Mouse (Mus musculus): ENCODE data around the gene Cryba4. TPM values are rescaled to one million over a fixed set of nuclear protein-coding genes. Genes with fewer than 3 reads are reported as not detected.

The Cryba4 gene
- 2.5 TPM in 1 of 2 replicates, not detected in the other for total RNA-seq (2014; rRNA removed)
- 2.4 and 2.6 TPM in 2 replicates for polyA plus RNA-seq (2015; fragmentation: Nextera tagmentation; extraction: Ambion mirVana)

GRCm38 (mm10) chr5:112252400-112252799 is at the start of gene Cryba4:
Gene Cryba4, minus strand, starts transcription at chr5:112252518.
- H3K36me3 ChIP-seq (ENCODE audit: insufficient read depth) = no peaks in the 10 kb centered on the region
- no peak within 1 kb of the TSS for H3K4me3 ChIP-seq (ENCODE audit: low read depth, low read length)
- H3K4me1 ChIP-seq (ENCODE audit: insufficient read depth) = peaks cover 3% of the 10 kb centered on the region; the same call in 1 of the 2 replicates
- H3K4me2 ChIP-seq (ENCODE audit: low read depth) = no peak within 1 kb of the TSS
- H3K27ac ChIP-seq (ENCODE audit: low read depth, low read length) = no peak within 1 kb of the TSS
- no peak for ATAC-seq
- H3K9ac ChIP-seq = no peak within 1 kb of the TSS
- 71% methylated on average over 2 of the region's 2 CpGs for WGBS
- TF ChIP-seq CTCF (IDR thresholded peaks at IDR 0.05; ENCODE audit: low read depth) = no peak
- H3K9me3 ChIP-seq (ENCODE audit: low read length) = no peaks in the 10 kb centered on the region
- DNase-seq = no peak
- no peaks in the 10 kb centered on the region for H3K27me3 ChIP-seq (ENCODE audit: insufficient read depth, low read length)

- H3K27ac ChIP-seq (ENCODE audit: low read depth, low read length) = no peak overlapping the region
- no peak for DNase-seq
- H3K4me2 ChIP-seq (ENCODE audit: low read depth) = no peak overlapping the region
- no peaks in the 10 kb centered on the region for H3K9me3 ChIP-seq (ENCODE audit: low read length)
- H3K9ac ChIP-seq = no peak overlapping the region
- no peak for ATAC-seq
- H3K27me3 ChIP-seq (ENCODE audit: insufficient read depth, low read length) = no peaks in the 10 kb centered on the region
- H3K4me1 ChIP-seq (ENCODE audit: insufficient read depth) = no peaks in the 10 kb centered on the region
- TF ChIP-seq CTCF (IDR thresholded peaks at IDR 0.05; ENCODE audit: low read depth) = no peak
- WGBS = 81% methylated on average over 4 of the region's 4 CpGs
- no peak overlapping the region for H3K4me3 ChIP-seq (ENCODE audit: low read depth, low read length)
- H3K36me3 ChIP-seq (ENCODE audit: insufficient read depth) = no peaks in the 10 kb centered on the region
Observed at GRCm38 (mm10) chr5:112301694-112302093, 49.4 kb upstream of the Cryba4 start.

DNA sequence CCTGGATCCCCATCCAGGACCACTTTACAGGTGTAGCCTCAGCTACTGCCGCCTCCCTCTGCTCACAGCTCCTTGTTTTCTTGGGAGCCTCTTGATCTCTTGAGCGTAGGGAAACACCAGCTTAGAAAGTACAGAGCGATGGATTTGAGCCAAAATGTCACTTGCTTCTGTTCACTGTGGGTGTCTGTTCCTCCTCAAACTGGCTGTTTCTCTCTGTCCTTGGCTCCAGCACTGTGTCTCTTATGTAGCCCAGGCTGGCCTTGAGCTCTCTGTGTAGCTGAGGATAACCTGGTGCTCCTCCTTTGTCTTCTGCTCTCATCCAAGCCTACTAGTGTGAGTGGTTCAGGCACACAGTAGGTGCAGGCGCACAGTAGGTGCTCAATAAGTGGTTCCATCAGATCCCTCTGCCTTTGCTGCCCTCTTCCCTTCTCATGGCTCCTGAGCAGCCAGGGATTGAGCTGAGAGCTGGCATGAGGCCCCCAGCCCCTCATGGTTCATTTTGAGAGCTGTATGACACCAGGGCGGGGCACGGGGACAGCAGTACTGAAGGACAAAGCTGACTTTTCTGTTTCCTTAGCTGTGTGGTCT is 48.5 kb upstream of the Cryba4 start:
- Histone ChIP-seq H3K36me3 (ENCODE audit: insufficient read depth) (no peaks in the 10 kb centered on the region), H3K9me3 (ENCODE audit: low read length) (no peaks in the 10 kb centered on the region), H3K4me2 (ENCODE audit: low read depth) (no peak overlapping the region), H3K9ac (no peak overlapping the region), H3K4me3 (ENCODE audit: low read depth, low read length) (no peak overlapping the region), H3K27me3 (ENCODE audit: insufficient read depth, low read length) (no peaks in the 10 kb centered on the region), H3K27ac (ENCODE audit: low read depth, low read length) (no peak overlapping the region), H3K4me1 (ENCODE audit: insufficient read depth) (no peaks in the 10 kb centered on the region)
- TF ChIP-seq CTCF (IDR thresholded peaks at IDR 0.05; ENCODE audit: low read depth) = no peak
- ATAC-seq (no peak), DNase-seq (no peak)
- WGBS = 86% methylated on average over 6 of the region's 6 CpGs

- DNase-seq (no peak), ATAC-seq (no peak)
- Histone ChIP-seq H3K4me3 (ENCODE audit: low read depth, low read length) (no peak overlapping the region), H3K27me3 (ENCODE audit: insufficient read depth, low read length) (no peaks in the 10 kb centered on the region), H3K27ac (ENCODE audit: low read depth, low read length) (no peak overlapping the region), H3K4me2 (ENCODE audit: low read depth) (no peak overlapping the region), H3K9me3 (ENCODE audit: low read length) (no peaks in the 10 kb centered on the region), H3K4me1 (ENCODE audit: insufficient read depth) (no peaks in the 10 kb centered on the region), H3K9ac (no peak overlapping the region), H3K36me3 (ENCODE audit: insufficient read depth) (no peaks in the 10 kb centered on the region)
- WGBS = 82% methylated on average over 2 of the region's 2 CpGs
- no peak for TF ChIP-seq CTCF (IDR thresholded peaks at IDR 0.05; ENCODE audit: low read depth)
Observed at GRCm38 (mm10) chr5:112300112-112300511, 47.8 kb upstream of the Cryba4 start.

- no peak for TF ChIP-seq CTCF (IDR thresholded peaks at IDR 0.05; ENCODE audit: low read depth)
- Histone ChIP-seq H3K9ac (no peak overlapping the region), H3K27ac (ENCODE audit: low read depth, low read length) (no peak overlapping the region), H3K4me3 (ENCODE audit: low read depth, low read length) (no peak overlapping the region), H3K9me3 (ENCODE audit: low read length) (no peaks in the 10 kb centered on the region), H3K27me3 (ENCODE audit: insufficient read depth, low read length) (no peaks in the 10 kb centered on the region), H3K36me3 (ENCODE audit: insufficient read depth) (no peaks in the 10 kb centered on the region), H3K4me1 (ENCODE audit: insufficient read depth) (no peaks in the 10 kb centered on the region), H3K4me2 (ENCODE audit: low read depth) (no peak overlapping the region)
- DNase-seq = no peak
- no peak for ATAC-seq
- WGBS = 88% methylated on average over 4 of the region's 4 CpGs
Observed at GRCm38 (mm10) chr5:112299399-112299798, 47.1 kb upstream of the Cryba4 start.

GRCm38 (mm10) chr5:112298226-112298988 is 46.1 kb upstream of the Cryba4 start:
- ATAC-seq (no peak), DNase-seq (no peak)
- Histone ChIP-seq H3K9me3 (ENCODE audit: low read length) (no peaks in the 10 kb centered on the region), H3K27ac (ENCODE audit: low read depth, low read length) (no peak overlapping the region), H3K4me1 (ENCODE audit: insufficient read depth) (no peaks in the 10 kb centered on the region), H3K4me3 (ENCODE audit: low read depth, low read length) (no peak overlapping the region), H3K4me2 (ENCODE audit: low read depth) (no peak overlapping the region), H3K27me3 (ENCODE audit: insufficient read depth, low read length) (no peaks in the 10 kb centered on the region), H3K36me3 (ENCODE audit: insufficient read depth) (no peaks in the 10 kb centered on the region), H3K9ac (no peak overlapping the region)
- no peak for TF ChIP-seq CTCF (IDR thresholded peaks at IDR 0.05; ENCODE audit: low read depth)
- WGBS = 91% methylated on average over 12 of the region's 12 CpGs

- Histone ChIP-seq H3K4me1 (ENCODE audit: insufficient read depth) (no peaks in the 10 kb centered on the region), H3K4me2 (ENCODE audit: low read depth) (no peak overlapping the region), H3K27ac (ENCODE audit: low read depth, low read length) (no peak overlapping the region), H3K9me3 (ENCODE audit: low read length) (no peaks in the 10 kb centered on the region), H3K27me3 (ENCODE audit: insufficient read depth, low read length) (no peaks in the 10 kb centered on the region), H3K36me3 (ENCODE audit: insufficient read depth) (no peaks in the 10 kb centered on the region), H3K9ac (no peak overlapping the region), H3K4me3 (ENCODE audit: low read depth, low read length) (no peak overlapping the region)
- ATAC-seq = peak; percentile 69
- 55% methylated on average over 2 of the region's 2 CpGs for WGBS
- no peak for TF ChIP-seq CTCF (IDR thresholded peaks at IDR 0.05; ENCODE audit: low read depth)
- no peak for DNase-seq
Observed at GRCm38 (mm10) chr5:112297257-112297656, 44.9 kb upstream of the Cryba4 start.
